Mouse (Mus musculus): Measurements from ENCODE around the gene Prkag2. TPM values are rescaled to one million over a fixed set of nuclear protein-coding genes. Genes with fewer than 3 reads are reported as not detected.

Prkag2 gene
- polyA plus RNA-seq, 1 experiment from 2014 or later: 109 TPM

DNA sequence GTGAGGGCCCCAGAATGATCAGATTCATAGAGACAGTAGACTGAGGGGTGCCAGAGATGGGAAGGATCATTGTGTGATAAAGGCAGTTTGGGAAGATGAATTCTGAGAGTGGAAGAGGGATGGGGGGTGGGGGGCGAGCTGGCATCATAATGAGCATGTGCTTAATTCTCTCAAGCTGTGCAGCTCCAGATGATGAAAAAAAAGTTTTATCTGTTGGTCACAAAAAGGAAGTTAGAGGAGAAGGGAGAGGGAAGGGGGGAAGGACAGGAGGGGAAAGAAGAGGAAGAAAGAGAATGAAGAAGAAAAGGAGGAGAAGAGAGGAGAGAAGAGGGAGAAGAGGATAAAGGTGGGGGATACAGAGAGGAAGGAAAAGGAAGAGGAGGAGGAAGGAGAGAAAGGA is 116.3 kb downstream of the Prkag2 start:
- H3K4me2 ChIP-seq (ENCODE audit: low read length): no peak overlapping the region
- H3K4me3 ChIP-seq (replicated peaks; ENCODE audit: low read length): no peak overlapping the region
- no peaks in the 10 kb centered on the region for H3K9me3 ChIP-seq (ENCODE audit: control insufficient read depth, low read length)
- H3K9ac ChIP-seq (replicated peaks; ENCODE audit: low read depth, low read length): no peak overlapping the region
- H3K27ac ChIP-seq (ENCODE audit: low read length): no peak overlapping the region; the same call in 1 of the 2 replicates
- H3K36me3 ChIP-seq (ENCODE audit: control insufficient read depth, insufficient read depth): no peaks in the 10 kb centered on the region
- 57% methylated on average over 1 of the region's 1 CpGs for WGBS
- H3K27me3 ChIP-seq (replicated peaks; ENCODE audit: control insufficient read depth, insufficient read depth, low read length): no peaks in the 10 kb centered on the region
- no peak for ATAC-seq
- H3K4me1 ChIP-seq (replicated peaks; ENCODE audit: control insufficient read depth, insufficient read depth, low read length): peaks cover 26% of the 10 kb centered on the region

DNA sequence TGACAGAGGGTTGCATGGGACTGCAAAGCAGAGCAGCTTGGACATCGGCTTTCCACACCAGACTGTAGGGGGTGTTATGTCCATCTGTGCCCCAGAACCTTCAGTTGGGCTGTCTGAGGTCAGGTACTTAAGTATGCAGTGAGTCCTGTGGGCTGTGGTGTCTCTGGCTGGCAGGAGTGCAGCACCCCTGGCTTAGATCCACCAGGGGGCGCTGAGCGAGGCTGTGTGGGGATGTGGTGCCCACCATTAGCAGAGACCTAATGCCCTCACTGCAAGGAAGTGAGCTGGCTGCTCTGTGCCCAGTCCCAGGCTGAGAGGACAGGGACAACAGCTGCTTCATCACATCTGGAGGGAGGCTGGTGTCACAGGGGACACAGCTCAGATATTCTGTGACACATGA is 116.9 kb downstream of the Prkag2 start:
- H3K9me3 ChIP-seq (ENCODE audit: control insufficient read depth, low read length): no peaks in the 10 kb centered on the region
- H3K4me1 ChIP-seq (replicated peaks; ENCODE audit: control insufficient read depth, insufficient read depth, low read length): peaks cover 26% of the 10 kb centered on the region
- H3K4me2 ChIP-seq (ENCODE audit: low read length): no peak overlapping the region
- no peak for ATAC-seq
- no peak overlapping the region for H3K4me3 ChIP-seq (replicated peaks; ENCODE audit: low read length)
- WGBS: 13% methylated on average over 3 of the region's 3 CpGs
- H3K9ac ChIP-seq (replicated peaks; ENCODE audit: low read depth, low read length): no peak overlapping the region
- no peak overlapping the region for H3K27ac ChIP-seq (ENCODE audit: low read length)
- no peaks in the 10 kb centered on the region for H3K36me3 ChIP-seq (ENCODE audit: control insufficient read depth, insufficient read depth)
- no peaks in the 10 kb centered on the region for H3K27me3 ChIP-seq (replicated peaks; ENCODE audit: control insufficient read depth, insufficient read depth, low read length)

DNA sequence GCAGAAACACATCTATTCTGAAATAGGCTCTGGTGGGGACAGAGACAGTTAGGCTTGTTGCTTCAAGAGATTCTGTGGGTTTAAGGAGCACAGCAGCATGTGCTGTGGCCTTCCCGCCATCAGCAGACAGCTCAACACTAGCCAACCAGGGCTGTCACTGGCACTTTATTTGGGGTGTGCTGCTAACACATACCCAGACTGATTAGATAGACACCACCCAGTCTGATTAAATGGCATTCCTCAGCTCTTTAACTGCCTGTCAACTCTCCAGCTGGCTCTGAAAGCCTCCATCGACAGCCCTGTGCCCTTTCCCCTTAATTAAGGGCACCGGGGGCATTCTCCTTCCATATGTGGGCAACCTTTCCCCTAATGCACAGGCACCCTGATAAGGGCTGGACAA is 118.2 kb downstream of the Prkag2 start:
- no peak for ATAC-seq
- Histone ChIP-seq H3K27ac (ENCODE audit: low read length) (no peak overlapping the region), H3K9ac (replicated peaks; ENCODE audit: low read depth, low read length) (no peak overlapping the region), H3K36me3 (ENCODE audit: control insufficient read depth, insufficient read depth) (no peaks in the 10 kb centered on the region), H3K4me3 (replicated peaks; ENCODE audit: low read length) (no peak overlapping the region), H3K4me2 (ENCODE audit: low read length) (no peak overlapping the region), H3K9me3 (ENCODE audit: control insufficient read depth, low read length) (no peaks in the 10 kb centered on the region), H3K4me1 (replicated peaks; ENCODE audit: control insufficient read depth, insufficient read depth, low read length) (peaks cover 26% of the 10 kb centered on the region), H3K27me3 (replicated peaks; ENCODE audit: control insufficient read depth, insufficient read depth, low read length) (no peaks in the 10 kb centered on the region)
- WGBS: 62% methylated on average over 3 of the region's 3 CpGs

DNA sequence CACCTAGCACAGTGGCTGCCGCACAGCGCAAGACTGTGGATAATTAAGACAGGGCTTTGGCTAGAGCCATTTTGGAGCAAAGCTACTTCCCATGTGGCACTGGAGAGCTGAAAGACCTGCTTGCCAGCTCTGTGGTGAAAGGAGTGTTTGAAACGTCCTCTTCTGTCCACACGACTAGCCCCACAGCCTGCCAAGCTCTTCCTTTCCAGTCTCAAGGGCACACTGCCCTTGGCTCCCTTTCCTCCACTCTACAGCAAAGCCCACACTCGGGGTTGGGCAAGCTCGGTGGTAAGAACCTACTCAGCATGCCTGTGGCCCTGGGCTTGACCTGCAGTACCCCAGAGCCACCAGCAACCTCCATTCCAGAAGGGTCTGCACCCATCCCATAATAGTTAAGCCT is 118.7 kb downstream of the Prkag2 start:
- H3K4me3 ChIP-seq (replicated peaks; ENCODE audit: low read length): no peak overlapping the region
- no peak overlapping the region for H3K27ac ChIP-seq (ENCODE audit: low read length)
- H3K9ac ChIP-seq (replicated peaks; ENCODE audit: low read depth, low read length): no peak overlapping the region
- H3K4me2 ChIP-seq (ENCODE audit: low read length): no peak overlapping the region
- 59% methylated on average over 6 of the region's 6 CpGs for WGBS
- no peaks in the 10 kb centered on the region for H3K36me3 ChIP-seq (ENCODE audit: control insufficient read depth, insufficient read depth)
- no peaks in the 10 kb centered on the region for H3K27me3 ChIP-seq (replicated peaks; ENCODE audit: control insufficient read depth, insufficient read depth, low read length)
- peaks cover 24% of the 10 kb centered on the region for H3K4me1 ChIP-seq (replicated peaks; ENCODE audit: control insufficient read depth, insufficient read depth, low read length)
- H3K9me3 ChIP-seq (ENCODE audit: control insufficient read depth, low read length): no peaks in the 10 kb centered on the region
- no peak for ATAC-seq

DNA sequence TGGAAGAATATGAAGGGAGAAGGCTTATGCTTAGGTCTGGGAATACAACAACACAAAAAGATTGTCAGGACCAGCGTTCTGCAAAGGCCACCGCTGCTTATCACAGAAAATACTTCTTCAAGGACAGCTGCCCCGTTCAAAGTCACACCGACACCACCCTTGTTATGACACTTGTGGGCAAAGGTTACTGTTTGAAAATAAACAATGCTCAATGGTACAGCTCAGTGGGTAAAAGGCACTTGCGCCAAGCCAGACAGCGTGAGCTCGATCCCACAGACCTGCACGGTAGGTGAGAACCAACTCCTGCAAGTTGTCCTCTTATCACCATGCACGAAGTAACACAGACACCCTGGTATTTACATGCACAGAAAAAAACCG is 120.5 kb downstream of the Prkag2 start:
- H3K4me2 ChIP-seq (ENCODE audit: low read length): no peak overlapping the region
- no peak overlapping the region for H3K9ac ChIP-seq (replicated peaks; ENCODE audit: low read depth, low read length)
- H3K27ac ChIP-seq (ENCODE audit: low read length): no peak overlapping the region
- no peak overlapping the region for H3K4me3 ChIP-seq (replicated peaks; ENCODE audit: low read length)
- no peaks in the 10 kb centered on the region for H3K36me3 ChIP-seq (ENCODE audit: control insufficient read depth, insufficient read depth)
- no peaks in the 10 kb centered on the region for H3K27me3 ChIP-seq (replicated peaks; ENCODE audit: control insufficient read depth, insufficient read depth, low read length)
- WGBS: 80% methylated on average over 10 of the region's 10 CpGs
- ATAC-seq: no peak
- no peaks in the 10 kb centered on the region for H3K9me3 ChIP-seq (ENCODE audit: control insufficient read depth, low read length)
- H3K4me1 ChIP-seq (replicated peaks; ENCODE audit: control insufficient read depth, insufficient read depth, low read length): peaks cover 12% of the 10 kb centered on the region

- WGBS: 42% methylated on average over 4 of the region's 4 CpGs
- H3K27ac ChIP-seq (ENCODE audit: low read length): no peak overlapping the region
- no peak overlapping the region for H3K4me3 ChIP-seq (replicated peaks; ENCODE audit: low read length)
- no peak overlapping the region for H3K9ac ChIP-seq (replicated peaks; ENCODE audit: low read depth, low read length)
- H3K27me3 ChIP-seq (replicated peaks; ENCODE audit: control insufficient read depth, insufficient read depth, low read length): no peaks in the 10 kb centered on the region
- H3K36me3 ChIP-seq (ENCODE audit: control insufficient read depth, insufficient read depth): no peaks in the 10 kb centered on the region
- H3K4me1 ChIP-seq (replicated peaks; ENCODE audit: control insufficient read depth, insufficient read depth, low read length): peaks cover 7% of the 10 kb centered on the region
- no peaks in the 10 kb centered on the region for H3K9me3 ChIP-seq (ENCODE audit: control insufficient read depth, low read length)
- no peak overlapping the region for H3K4me2 ChIP-seq (ENCODE audit: low read length)
- ATAC-seq: no peak
Observed at GRCm38 (mm10) chr5:24979312-24979967, 121.0 kb downstream of the Prkag2 start.

GRCm38 (mm10) chr5:24976907-24977306 is 123.5 kb downstream of the Prkag2 start:
- H3K4me2 ChIP-seq (ENCODE audit: low read length): no peak overlapping the region
- no peak overlapping the region for H3K9ac ChIP-seq (replicated peaks; ENCODE audit: low read depth, low read length)
- H3K36me3 ChIP-seq (ENCODE audit: control insufficient read depth, insufficient read depth): no peaks in the 10 kb centered on the region
- H3K4me1 ChIP-seq (replicated peaks; ENCODE audit: control insufficient read depth, insufficient read depth, low read length): peaks cover 2% of the 10 kb centered on the region; the same call in 1 of the 2 replicates
- H3K4me3 ChIP-seq (replicated peaks; ENCODE audit: low read length): no peak overlapping the region
- no peak for ATAC-seq
- H3K27me3 ChIP-seq (replicated peaks; ENCODE audit: control insufficient read depth, insufficient read depth, low read length): no peaks in the 10 kb centered on the region
- 72% methylated on average over 3 of the region's 3 CpGs for WGBS
- H3K9me3 ChIP-seq (ENCODE audit: control insufficient read depth, low read length): no peaks in the 10 kb centered on the region
- no peak overlapping the region for H3K27ac ChIP-seq (ENCODE audit: low read length)

- H3K9ac ChIP-seq (replicated peaks; ENCODE audit: low read depth, low read length): no peak overlapping the region
- H3K36me3 ChIP-seq (ENCODE audit: control insufficient read depth, insufficient read depth): no peaks in the 10 kb centered on the region
- H3K27ac ChIP-seq (ENCODE audit: low read length): no peak overlapping the region
- H3K4me3 ChIP-seq (replicated peaks; ENCODE audit: low read length): no peak overlapping the region
- 52% methylated on average over 12 of the region's 12 CpGs for WGBS
- H3K4me1 ChIP-seq (replicated peaks; ENCODE audit: control insufficient read depth, insufficient read depth, low read length): no peaks in the 10 kb centered on the region
- H3K4me2 ChIP-seq (ENCODE audit: low read length): no peak overlapping the region
- no peaks in the 10 kb centered on the region for H3K27me3 ChIP-seq (replicated peaks; ENCODE audit: control insufficient read depth, insufficient read depth, low read length)
- no peak for ATAC-seq
- H3K9me3 ChIP-seq (ENCODE audit: control insufficient read depth, low read length): no peaks in the 10 kb centered on the region
Observed at GRCm38 (mm10) chr5:24976236-24976635, 124.2 kb downstream of the Prkag2 start.

DNA sequence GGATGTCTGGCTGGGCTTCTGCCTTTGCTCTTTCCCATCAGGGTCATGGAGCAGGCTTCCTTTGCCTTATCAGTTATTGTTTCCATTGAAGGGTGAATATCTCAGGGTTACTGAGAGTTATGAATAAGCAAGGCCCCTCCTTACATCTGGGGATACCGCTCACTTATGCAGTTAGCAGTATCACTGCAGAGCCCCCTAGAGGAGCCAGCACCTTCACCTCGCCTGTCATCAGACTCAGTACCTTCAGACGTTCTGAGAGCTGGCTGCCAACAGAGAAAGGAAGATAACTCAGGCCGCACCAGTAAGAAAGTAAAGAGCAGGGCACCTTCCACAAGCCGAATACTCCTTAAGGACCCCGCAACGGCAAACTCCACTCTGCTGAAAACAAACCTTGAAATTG is 125.3 kb downstream of the Prkag2 start:
- H3K9ac ChIP-seq (replicated peaks; ENCODE audit: low read depth, low read length): no peak overlapping the region
- no peak overlapping the region for H3K4me2 ChIP-seq (ENCODE audit: low read length)
- no peak overlapping the region for H3K4me3 ChIP-seq (replicated peaks; ENCODE audit: low read length)
- WGBS: 63% methylated on average over 7 of the region's 7 CpGs
- H3K27ac ChIP-seq (ENCODE audit: low read length): no peak overlapping the region
- H3K36me3 ChIP-seq (ENCODE audit: control insufficient read depth, insufficient read depth): no peaks in the 10 kb centered on the region
- no peak for ATAC-seq
- H3K9me3 ChIP-seq (ENCODE audit: control insufficient read depth, low read length): no peaks in the 10 kb centered on the region
- no peaks in the 10 kb centered on the region for H3K27me3 ChIP-seq (replicated peaks; ENCODE audit: control insufficient read depth, insufficient read depth, low read length)
- H3K4me1 ChIP-seq (replicated peaks; ENCODE audit: control insufficient read depth, insufficient read depth, low read length): no peaks in the 10 kb centered on the region

- no peak for ATAC-seq
- 83% methylated on average over 9 of the region's 9 CpGs for whole genome bisulfite sequencing
- Histone ChIP-seq H3K27ac (ENCODE audit: low read length) (no peak overlapping the region), H3K4me3 (replicated peaks; ENCODE audit: low read length) (no peak overlapping the region), H3K9ac (replicated peaks; ENCODE audit: low read depth, low read length) (no peak overlapping the region), H3K9me3 (ENCODE audit: control insufficient read depth, low read length) (no peaks in the 10 kb centered on the region), H3K27me3 (replicated peaks; ENCODE audit: control insufficient read depth, insufficient read depth, low read length) (no peaks in the 10 kb centered on the region), H3K4me2 (ENCODE audit: low read length) (no peak overlapping the region), H3K36me3 (ENCODE audit: control insufficient read depth, insufficient read depth) (no peaks in the 10 kb centered on the region), H3K4me1 (replicated peaks; ENCODE audit: control insufficient read depth, insufficient read depth, low read length) (0 out of 2 replicates have a peak, but pooled peaks cover 2% of the 10 kb centered on the region)
Observed at GRCm38 (mm10) chr5:24973672-24974225, 126.7 kb downstream of the Prkag2 start.

Measured in forebrain, embryonic 16.5 days (tissue).